Mouse (Mus musculus) MN1 (cell line): ENCODE measurements around the gene C87977.
"Not testable (repeated sequence)": the region's sequence is repeated elsewhere in the genome, so short reads cannot be mapped to it uniquely, and the experiment has no call there.

Experiments used
- DNase-seq: peaks from one replicate; pipeline ENCODE4 v3.0.0-alpha.2; 2016; ENCODE audit warnings: low spot score

The C87977 gene

DNA sequence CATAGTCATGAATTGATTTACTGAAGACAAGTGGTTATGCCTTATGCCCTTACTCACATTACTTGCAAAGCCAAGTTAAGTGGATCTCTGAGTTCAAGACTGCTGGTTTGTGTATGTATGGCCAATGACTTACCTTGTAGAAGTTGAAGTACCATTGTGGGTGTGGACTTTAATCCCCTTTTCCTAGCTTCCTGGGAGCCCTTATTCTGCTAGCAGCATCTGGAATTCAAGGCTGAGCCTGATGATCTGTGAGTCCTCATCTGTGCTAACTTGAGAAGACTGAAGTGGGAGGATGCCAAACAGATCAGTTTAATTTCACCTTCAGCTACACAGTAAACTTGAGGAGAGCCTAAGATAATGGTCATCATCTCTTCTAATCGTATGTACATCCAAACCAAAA is at the start of gene C87977:
Gene C87977, minus strand, starts transcription at position 101 of the 400 bp plus-strand sequence.
- DNase-seq = not testable (repeated sequence)

DNA sequence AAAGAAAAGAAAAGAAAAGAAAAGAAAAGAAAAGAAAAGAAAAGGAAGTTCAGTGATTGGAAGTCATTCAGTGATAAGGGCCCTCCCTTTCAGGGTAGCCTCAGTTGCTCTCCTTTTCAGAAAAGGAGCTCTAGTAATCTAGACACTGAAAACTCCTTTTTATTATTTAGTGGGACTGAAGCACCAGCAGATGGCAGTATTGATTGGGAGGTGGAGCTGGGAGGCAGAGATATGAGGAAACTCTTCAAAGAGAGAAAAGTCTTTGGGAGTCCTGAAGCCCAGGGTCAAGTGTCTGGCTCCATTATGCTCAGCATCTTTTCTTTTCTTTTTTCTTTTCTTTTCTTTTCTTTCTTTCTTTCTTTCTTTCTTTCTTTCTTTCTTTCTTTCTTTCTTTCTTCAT is 41.6 kb upstream of the C87977 start:
- DNase-seq = not testable (repeated sequence)

DNA sequence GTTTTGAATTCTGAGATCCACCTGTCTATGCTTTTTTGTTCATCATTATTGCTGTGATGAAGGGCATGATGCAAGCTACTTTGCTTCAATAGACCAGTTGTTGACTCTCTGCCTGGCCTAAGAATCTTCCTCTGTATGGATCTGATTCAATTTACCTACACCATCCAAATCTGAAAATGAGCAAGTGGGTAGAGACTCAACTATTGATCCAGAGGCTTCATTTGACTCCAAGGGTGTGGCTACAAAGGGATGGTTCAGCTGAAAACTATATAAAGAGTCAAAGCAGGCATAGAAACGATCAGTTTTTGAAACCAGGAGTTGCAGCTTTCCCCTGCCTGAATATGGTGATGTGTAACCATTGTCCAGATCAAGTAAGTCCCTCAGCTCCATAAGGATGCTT is 22.7 kb downstream of the C87977 start, which contains the start of gene Oog2:
Gene Oog2, plus strand, starts transcription at position 301 of the 400 bp plus-strand sequence.
- no peak for DNase-seq

DNA sequence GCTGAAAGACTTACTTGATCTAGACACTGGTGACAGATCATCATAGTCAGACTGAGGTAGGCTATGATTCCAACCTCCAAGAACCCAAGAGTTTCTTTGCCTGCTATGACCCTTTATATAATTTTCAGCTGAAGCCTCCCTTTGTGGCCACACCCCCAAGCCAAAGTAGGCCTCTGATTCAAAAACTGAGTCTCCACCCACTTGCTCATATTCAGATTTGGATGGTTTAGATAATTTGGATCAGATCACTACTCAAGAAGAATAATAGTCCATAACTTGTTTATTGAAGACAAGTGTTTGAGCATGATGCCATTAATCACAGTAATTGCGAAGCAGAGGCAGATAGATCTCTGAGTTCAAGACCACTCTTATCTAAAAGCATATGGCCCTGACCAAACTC is 50.6 kb downstream of the C87977 start, which contains the start of gene Oog3:
Gene Oog3, minus strand, starts transcription at position 101 of the 400 bp plus-strand sequence.
- no peak for DNase-seq
